Mouse (Mus musculus): Measurements from ENCODE around the gene Vmn2r65.

- TF ChIP-seq CTCF (IDR thresholded peaks at IDR 0.05; ENCODE audit: borderline replicate concordance, insufficient read depth, low read depth, low read length) = no peak
- TF ChIP-seq POLR2A (IDR thresholded peaks at IDR 0.05; ENCODE audit: borderline replicate concordance, insufficient read depth, low read length) = no peak
These were observed 48.3 kb upstream of the Vmn2r65 start, which contains the start of gene Vmn2r66 for GRCm38 (mm10) chr7:85012168-85012567.
